Mouse (Mus musculus) liver, postnatal 0 days (tissue): ENCODE data around the gene Ppp1r18.

ENCODE experiments used
- CTCF ChIP-seq: sonication (generic); IDR thresholded peaks from 2 replicates; pipeline ENCODE4 v1.5.1; 2016; ENCODE audit warnings: antibody characterized with exemption, low read depth
- EP300 ChIP-seq: IDR thresholded peaks from 2 replicates; pipeline ENCODE4 v1.6.1; 2016; ENCODE audit warnings: antibody characterized with exemption, low read depth, mild to moderate bottlenecking

DNA sequence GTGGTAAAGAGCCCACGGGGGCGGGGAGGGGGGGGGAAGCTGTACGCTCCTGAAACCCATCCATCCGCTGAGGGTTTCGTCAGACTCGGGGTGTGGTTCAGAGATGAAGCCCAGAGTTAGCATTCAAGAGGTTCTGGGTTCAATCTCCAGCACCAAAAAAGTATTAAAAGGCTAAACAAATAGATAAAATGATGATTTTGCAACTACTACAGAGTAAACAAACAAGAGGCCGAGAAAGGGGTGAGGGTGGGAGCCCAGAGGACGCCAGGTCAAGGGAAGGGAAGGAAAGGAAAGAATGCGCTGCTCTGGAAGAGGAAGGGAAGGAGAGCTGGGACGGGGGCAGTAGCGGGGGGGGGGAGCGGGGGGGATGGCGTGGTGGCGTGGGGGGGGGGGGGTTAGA is 48.7 kb upstream of the Ppp1r18 start:
- no peak for TF ChIP-seq CTCF
- no peak for TF ChIP-seq EP300
